Mouse (Mus musculus) myocyte (in vitro differentiated cells): Measurements from ENCODE around the gene Gdf15.

ENCODE experiments used
- CEBPB ChIP-seq: IDR thresholded peaks from 2 replicates; pipeline ENCODE4 v1.6.1; 2011; ENCODE audit warnings: mild to moderate bottlenecking, moderate library complexity; ENCODE audit not compliant: poor library complexity, insufficient read depth, severe bottlenecking
- E2F4 ChIP-seq: IDR thresholded peaks from one replicate; pipeline ENCODE4 v1.6.1; 2011; ENCODE audit warnings: mild to moderate bottlenecking, control low read depth, moderate library complexity; ENCODE audit not compliant: insufficient read depth
- MAX ChIP-seq: IDR thresholded peaks from one replicate; pipeline ENCODE4 v1.6.1; 2011; ENCODE audit warnings: low read depth, mild to moderate bottlenecking, control low read depth
- MYOD1 ChIP-seq, 3 experiments: IDR thresholded peaks; one replicate each; pipeline ENCODE4 v1.6.1; 2011; ENCODE audit warnings: control low read depth in 2 of 3, low read depth in 2 of 3, mild to moderate bottlenecking in 2 of 3, moderate library complexity in 1 of 3; ENCODE audit not compliant: insufficient read length in 2 of 3, control insufficient read depth in 1 of 3
- MYOG ChIP-seq, 3 experiments: IDR thresholded peaks; one replicate each; pipeline ENCODE4 v1.6.1; 2011; ENCODE audit warnings: control low read depth in 2 of 3, low read depth in 2 of 3, mild to moderate bottlenecking in 2 of 3; ENCODE audit not compliant: insufficient read length in 2 of 3, control insufficient read depth in 1 of 3, insufficient read depth in 1 of 3
- POLR2A ChIP-seq: IDR thresholded peaks from one replicate; pipeline ENCODE4 v1.6.1; 2011; ENCODE audit warnings: low read depth, mild to moderate bottlenecking, control low read depth, moderate library complexity; ENCODE audit not compliant: insufficient read length
- POLR2AphosphoS2 ChIP-seq: IDR thresholded peaks from one replicate; pipeline ENCODE4 v1.6.1; 2011; ENCODE audit warnings: low read depth, control low read depth; ENCODE audit not compliant: insufficient read length
- REST ChIP-seq: IDR thresholded peaks from one replicate; pipeline ENCODE4 v1.6.1; 2011; ENCODE audit warnings: mild to moderate bottlenecking, control low read depth, moderate library complexity; ENCODE audit not compliant: insufficient read depth, insufficient read length

DNA sequence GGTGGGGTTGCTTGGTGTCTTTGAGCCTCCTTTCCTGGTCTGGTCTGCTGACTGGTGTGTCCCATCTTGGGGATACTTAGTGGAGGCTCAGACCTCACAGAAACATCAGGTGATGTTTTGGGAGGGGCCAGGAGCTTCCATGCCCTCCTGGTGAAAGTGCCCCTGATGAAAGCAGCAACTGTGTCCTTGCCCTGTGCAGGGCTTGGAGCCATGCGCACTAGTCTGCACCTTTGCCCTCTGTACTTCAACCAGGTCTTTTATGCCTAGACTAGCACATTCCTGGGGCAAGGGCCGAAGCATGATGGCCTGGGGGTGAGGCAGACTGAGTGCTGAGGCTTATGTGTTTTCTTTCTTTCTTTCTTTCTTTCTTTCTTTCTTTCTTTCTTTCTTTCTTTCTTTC, 33.3 kb upstream of the Gdf15 start:
- no peak for TF ChIP-seq E2F4
- no peak for TF ChIP-seq POLR2AphosphoS2
- TF ChIP-seq REST = no peak
- no peak for TF ChIP-seq POLR2A
- TF ChIP-seq CEBPB = no peak
- TF ChIP-seq MYOG (IDR thresholded peaks at IDR 0.05; ENCODE audit: control insufficient read depth in 1 of 3, insufficient read depth in 1 of 3, insufficient read length in 2 of 3, low read depth in 2 of 3) = no peak
- TF ChIP-seq MAX = no peak
- TF ChIP-seq MYOD1 (IDR thresholded peaks at IDR 0.05; ENCODE audit: control insufficient read depth in 1 of 3, insufficient read length in 2 of 3, low read depth in 2 of 3) = no peak
